Mouse (Mus musculus) heart, embryonic 12.5 days (tissue): ENCODE data around the gene B3galt5. TPM values are rescaled to one million over a fixed set of nuclear protein-coding genes. Genes with fewer than 3 reads are reported as not detected.

Source experiments
- polyA plus RNA-seq: library from polyadenylated mRNA; unstranded; fragments of >200 nt; fragmentation: Nextera tagmentation; extraction: Ambion mirVana; gene quantifications from 2 replicates; pipeline ENCODE4 v1.2.1, GENCODE M21; 2016

Gene B3galt5
- polyA plus RNA-seq, 1 experiment from 2014 or later: not detected

Other genes starting within 250 kb of the B3galt5 start
- gene Psmg1, start 244.8 kb upstream of the B3galt5 start, polyA plus RNA-seq: 65.7 and 72.8 TPM in 2 replicates
- 93.7 and 94.1 TPM in 2 replicates for gene Brwd1, start 153.3 kb upstream of the B3galt5 start, polyA plus RNA-seq
- 506 and 568 TPM in 2 replicates for gene Hmgn1, start 108.1 kb upstream of the B3galt5 start, polyA plus RNA-seq
- gene Wrb, start 90.4 kb upstream of the B3galt5 start, polyA plus RNA-seq: 83.3 and 85.8 TPM in 2 replicates
- gene Lca5l, start 43.5 kb upstream of the B3galt5 start, polyA plus RNA-seq: 1.5 and 2.1 TPM in 2 replicates
- gene Sh3bgr, start 35.4 kb upstream of the B3galt5 start, polyA plus RNA-seq: 626 and 648 TPM in 2 replicates
- gene Itgb2l, start 207.8 kb downstream of the B3galt5 start, polyA plus RNA-seq: not detected in 2 replicates
- 1.7 and 2.2 TPM in 2 replicates for gene Pcp4, start 231.8 kb downstream of the B3galt5 start, polyA plus RNA-seq